In genomic region chr17:80096720-80097114, GRCm38 (mm10) we compare ENCODE assay signal across 16 mouse cellular contexts. TPM values are rescaled to one million over a fixed set of nuclear protein-coding genes. Genes with fewer than 3 reads are reported as not detected.
A peak's percentile ranks its signal among the peaks of the same experiment; 100 is the strongest.
DNase-seq lines count a peak whose midpoint lies in the region; ATAC-seq and TF ChIP-seq lines count a peak whose summit lies in the region.
"Had no signal": no experiment of that assay in that cellular context is flagged by ENCODE, and none has a peak within 500 bp of the region (broad histone marks: within the 10 kb centered on the region; RNA-seq: fewer than 3 reads in every experiment).

No protein-coding gene starts in this region.

- no peaks in the 10 kb centered on the region for H3K9me3 ChIP-seq in intestine, embryonic 16.5 days (ENCODE audit: control insufficient read depth, low read length)
- H3K9me3 ChIP-seq in intestine, embryonic 15.5 days = no peaks in the 10 kb centered on the region
- no peaks in the 10 kb centered on the region; the same call in 1 of the 2 replicates for H3K9me3 ChIP-seq in lung, embryonic 16.5 days (ENCODE audit: control insufficient read depth, low read length)
- no peaks in the 10 kb centered on the region for H3K9me3 ChIP-seq in intestine, postnatal 0 days (ENCODE audit: control insufficient read depth)
- H3K9me3 ChIP-seq: heart, embryonic 10.5 days; heart, embryonic 15.5 days; limb, embryonic 12.5 days; neural tube, embryonic 13.5 days had no signal

- 78% methylated on average over 8 of the region's 8 CpGs for WGBS in intestine, embryonic 16.5 days
- 76% methylated on average over 8 of the region's 8 CpGs for WGBS in intestine, embryonic 15.5 days
- 74% methylated on average over 8 of the region's 8 CpGs for WGBS in lung, embryonic 16.5 days
- WGBS in intestine, postnatal 0 days = 53% methylated on average over 8 of the region's 8 CpGs

- no peak for TF ChIP-seq CTCF in layer of hippocampus, adult 2 months (conservative IDR thresholded peaks at IDR 0.05)
- TF ChIP-seq CTCF in intestine, postnatal 0 days (IDR thresholded peaks at IDR 0.05; ENCODE audit: low read depth) = no peak

- no peaks in the 10 kb centered on the region for H3K36me3 ChIP-seq in intestine, embryonic 16.5 days (ENCODE audit: control insufficient read depth, insufficient read depth, low read length)
- H3K36me3 ChIP-seq in intestine, embryonic 15.5 days = no peaks in the 10 kb centered on the region
- no peaks in the 10 kb centered on the region for H3K36me3 ChIP-seq in lung, embryonic 16.5 days (ENCODE audit: control insufficient read depth, insufficient read depth, low read length)
- H3K36me3 ChIP-seq in intestine, postnatal 0 days (ENCODE audit: control insufficient read depth, insufficient read depth) = no peaks in the 10 kb centered on the region
- H3K36me3 ChIP-seq: heart, embryonic 10.5 days; heart, embryonic 15.5 days; limb, embryonic 12.5 days; neural tube, embryonic 13.5 days had no signal

- no peaks in the 10 kb centered on the region; the same call in 1 of the 2 replicates for H3K4me1 ChIP-seq in intestine, embryonic 16.5 days (ENCODE audit: control insufficient read depth, insufficient read depth, low read length)
- peaks cover 9% of the 10 kb centered on the region; the same call in 1 of the 2 replicates for H3K4me1 ChIP-seq in intestine, embryonic 15.5 days (replicated peaks)
- H3K4me1 ChIP-seq in lung, embryonic 16.5 days (replicated peaks; ENCODE audit: control insufficient read depth, insufficient read depth, low read length) = no peaks in the 10 kb centered on the region
- no peaks in the 10 kb centered on the region for H3K4me1 ChIP-seq in intestine, postnatal 0 days (replicated peaks; ENCODE audit: control insufficient read depth, insufficient read depth, low read length)

- DNase-seq in layer of hippocampus, adult 2 months (ENCODE audit: low spot score in 2 of 2) = no peak
- no peak for DNase-seq in layer of hippocampus, postnatal 10 days (ENCODE audit: low spot score in 2 of 2)
- DNase-seq in lung, postnatal 14 days = no peak
- DNase-seq in cerebellum, postnatal 25 days = no peak
- DNase-seq: B cell, adult 2 months had no signal

- 0 out of 2 replicates have a peak overlapping the region, but pooled peaks have one; percentile 29 for H3K27ac ChIP-seq in intestine, embryonic 16.5 days (ENCODE audit: low read length)
- H3K27ac ChIP-seq in intestine, embryonic 15.5 days = no peak overlapping the region
- peak overlapping the region; percentile 76; the same call in 1 of the 2 replicates for H3K27ac ChIP-seq in layer of hippocampus, adult 2 months
- H3K27ac ChIP-seq in lung, embryonic 16.5 days (ENCODE audit: low read length) = peak overlapping the region; percentile 62; the same call in 1 of the 2 replicates
- H3K27ac ChIP-seq in intestine, postnatal 0 days (ENCODE audit: low read depth, low read length) = 0 out of 2 replicates have a peak overlapping the region, but pooled peaks have one; percentile 50
- H3K27ac ChIP-seq: heart, embryonic 15.5 days; hindbrain, embryonic 14.5 days; left cerebral cortex, adult 2 months; limb, embryonic 12.5 days; liver, embryonic 14.5 days; neural tube, embryonic 13.5 days had no signal

- H3K9ac ChIP-seq in intestine, embryonic 16.5 days (ENCODE audit: low read depth, low read length) = no peak overlapping the region
- no peak overlapping the region for H3K9ac ChIP-seq in intestine, embryonic 15.5 days
- no peak overlapping the region for H3K9ac ChIP-seq in lung, embryonic 16.5 days (ENCODE audit: low read length)
- no peak overlapping the region for H3K9ac ChIP-seq in intestine, postnatal 0 days (ENCODE audit: low read depth, low read length)
- H3K9ac ChIP-seq: heart, embryonic 15.5 days; hindbrain, embryonic 14.5 days; limb, embryonic 12.5 days; liver, embryonic 14.5 days had no signal

- H3K27me3 ChIP-seq in intestine, embryonic 16.5 days (replicated peaks; ENCODE audit: control insufficient read depth, insufficient read depth, low read length) = no peaks in the 10 kb centered on the region
- H3K27me3 ChIP-seq in intestine, embryonic 15.5 days (replicated peaks) = no peaks in the 10 kb centered on the region
- H3K27me3 ChIP-seq in lung, embryonic 16.5 days (ENCODE audit: control insufficient read depth, insufficient read depth, low read depth, low read length) = no peaks in the 10 kb centered on the region
- H3K27me3 ChIP-seq in intestine, postnatal 0 days (replicated peaks; ENCODE audit: control insufficient read depth, insufficient read depth, low read length) = no peaks in the 10 kb centered on the region
- H3K27me3 ChIP-seq: limb, embryonic 12.5 days; neural tube, embryonic 13.5 days had no signal

- H3K4me3 ChIP-seq in intestine, embryonic 16.5 days (ENCODE audit: low read length) = no peak overlapping the region
- no peak overlapping the region for H3K4me3 ChIP-seq in intestine, embryonic 15.5 days (replicated peaks)
- no peak overlapping the region for H3K4me3 ChIP-seq in layer of hippocampus, adult 2 months
- no peak overlapping the region; the same call in 1 of the 2 replicates for H3K4me3 ChIP-seq in lung, embryonic 16.5 days (ENCODE audit: low read length)
- H3K4me3 ChIP-seq in intestine, postnatal 0 days (ENCODE audit: low read depth, low read length) = no peak overlapping the region
- H3K4me3 ChIP-seq: left cerebral cortex, adult 2 months had no signal

- ATAC-seq in intestine, embryonic 16.5 days = peak; percentile 26; the same call in 1 of the 2 replicates
- ATAC-seq in intestine, embryonic 15.5 days = no peak
- ATAC-seq in lung, embryonic 16.5 days (ENCODE audit: low read depth) = no peak
- ATAC-seq in intestine, postnatal 0 days = no peak; the same call in 1 of the 2 replicates

- H3K4me2 ChIP-seq in intestine, embryonic 16.5 days (ENCODE audit: low read depth, low read length) = 0 out of 2 replicates have a peak overlapping the region, but pooled peaks have one; percentile 41
- no peak overlapping the region for H3K4me2 ChIP-seq in intestine, embryonic 15.5 days (replicated peaks)
- H3K4me2 ChIP-seq in lung, embryonic 16.5 days (ENCODE audit: low read depth, low read length) = peak overlapping the region; percentile 55
- H3K4me2 ChIP-seq in intestine, postnatal 0 days (replicated peaks; ENCODE audit: low read depth) = peak overlapping the region; percentile 62

RNA-seq across cellular contexts. Expression of gene Galm, which starts 30.6 kb away (rescaled TPM):
- polyA plus RNA-seq in intestine, embryonic 16.5 days (2015; fragmentation: Nextera tagmentation; extraction: Ambion mirVana) = 101 and 113 TPM in 2 replicates
- polyA plus RNA-seq in intestine, embryonic 15.5 days (2015; fragmentation: Nextera tagmentation; extraction: Ambion mirVana) = 67.2 and 71.1 TPM in 2 replicates
- 1 to 10 TPM; 3.8 to 5.4 TPM for total RNA-seq in layer of hippocampus, adult 2 months (2021)
- 1 to 10 TPM; 2.9 to 3.7 TPM for total RNA-seq in layer of hippocampus, postnatal 10 days (2021)
- 20.4 TPM in 2 replicates for polyA plus RNA-seq in lung, embryonic 16.5 days (2015; fragmentation: Nextera tagmentation; extraction: Ambion mirVana)
- polyA plus RNA-seq in intestine, postnatal 0 days (2015; fragmentation: Nextera tagmentation; extraction: Ambion mirVana) = 73.5 and 86.6 TPM in 2 replicates

RNA-seq across cellular contexts. Expression of gene Hnrnpll, which starts 34.6 kb away (rescaled TPM):
- polyA plus RNA-seq in intestine, embryonic 16.5 days (2015; fragmentation: Nextera tagmentation; extraction: Ambion mirVana) = 34.8 and 37.3 TPM in 2 replicates
- 50.0 and 56.5 TPM in 2 replicates for polyA plus RNA-seq in intestine, embryonic 15.5 days (2015; fragmentation: Nextera tagmentation; extraction: Ambion mirVana)
- total RNA-seq in layer of hippocampus, adult 2 months (2021) = 10 to 100 TPM; 62.8 to 67.1 TPM
- 10 to 100 TPM; 68.6 to 74.6 TPM for total RNA-seq in layer of hippocampus, postnatal 10 days (2021)
- polyA plus RNA-seq in lung, embryonic 16.5 days (2015; fragmentation: Nextera tagmentation; extraction: Ambion mirVana) = 64.6 and 64.9 TPM in 2 replicates
- 21.9 and 22.1 TPM in 2 replicates for polyA plus RNA-seq in intestine, postnatal 0 days (2015; fragmentation: Nextera tagmentation; extraction: Ambion mirVana)
